Mouse (Mus musculus) liver, embryonic 16.5 days (tissue): ENCODE results near the gene Gm6377. TPM values are rescaled to one million over a fixed set of nuclear protein-coding genes. Genes with fewer than 3 reads are reported as not detected.

Source experiments
- ATAC-seq: fragments of 200-750 bp; cut with Nextera tagmentation; 2 replicates; pipeline ENCODE4 v1.8.0; 2017; ENCODE audit warnings: low read depth, mild to moderate bottlenecking, moderate number of reproducible peaks, moderate library complexity
- H3K27ac ChIP-seq: fragments of 300-500 bp; sonication (generic); 2 replicates; pipeline ENCODE4 v1.5.1; 2014; ENCODE audit warnings: mild to moderate bottlenecking, low read length
- H3K27me3 ChIP-seq: fragments of 300-500 bp; sonication (generic); 2 replicates; pipeline ENCODE4 v1.6.1; 2014; ENCODE audit warnings: low read depth, low read length, mixed read lengths; ENCODE audit not compliant: control insufficient read depth, insufficient read depth
- H3K36me3 ChIP-seq: fragments of 300-500 bp; sonication (generic); 2 replicates; pipeline ENCODE4 v1.6.1; 2014; ENCODE audit warnings: mild to moderate bottlenecking; ENCODE audit not compliant: control insufficient read depth, insufficient read depth
- H3K4me1 ChIP-seq: fragments of 300-500 bp; sonication (generic); 2 replicates; pipeline ENCODE4 v1.6.1; 2014; ENCODE audit warnings: low read depth, low read length, mixed read lengths; ENCODE audit not compliant: control insufficient read depth
- H3K4me2 ChIP-seq: fragments of 300-500 bp; sonication (generic); 2 replicates; pipeline ENCODE4 v1.6.1; 2014; ENCODE audit warnings: low read depth, low read length, mixed read lengths
- H3K4me3 ChIP-seq: fragments of 300-500 bp; sonication (generic); 2 replicates; pipeline ENCODE4 v1.5.1; 2014; ENCODE audit warnings: low read depth, mild to moderate bottlenecking, low read length
- H3K9ac ChIP-seq: fragments of 300-500 bp; sonication (generic); 2 replicates; pipeline ENCODE4 v1.6.1; 2014; ENCODE audit warnings: low read depth, low read length
- H3K9me3 ChIP-seq: fragments of 300-500 bp; sonication (generic); replicated peaks from 2 replicates; pipeline ENCODE4 v1.6.1; 2016; ENCODE audit warnings: low read length; ENCODE audit not compliant: control insufficient read depth
- WGBS: fragments of 180-500 bp; shearing (Covaris S2); extraction: QIAGEN DNeasy Blood & Tissue Kit; methylation state at CpG from one replicate; pipeline ENCODE4 v1.1.7; 2014; ENCODE audit not compliant: insufficient replicate concordance; 5-methylcytosine and 5-hydroxymethylcytosine counted together
- polyA plus RNA-seq: library from polyadenylated mRNA; unstranded; fragments of >200 nt; fragmentation: Nextera tagmentation; extraction: Ambion mirVana; gene quantifications from 2 replicates; pipeline ENCODE4 v1.2.1, GENCODE M21; 2015

Gene Gm6377
- polyA plus RNA-seq, 1 experiment from 2014 or later, result 0.28 TPM

DNA sequence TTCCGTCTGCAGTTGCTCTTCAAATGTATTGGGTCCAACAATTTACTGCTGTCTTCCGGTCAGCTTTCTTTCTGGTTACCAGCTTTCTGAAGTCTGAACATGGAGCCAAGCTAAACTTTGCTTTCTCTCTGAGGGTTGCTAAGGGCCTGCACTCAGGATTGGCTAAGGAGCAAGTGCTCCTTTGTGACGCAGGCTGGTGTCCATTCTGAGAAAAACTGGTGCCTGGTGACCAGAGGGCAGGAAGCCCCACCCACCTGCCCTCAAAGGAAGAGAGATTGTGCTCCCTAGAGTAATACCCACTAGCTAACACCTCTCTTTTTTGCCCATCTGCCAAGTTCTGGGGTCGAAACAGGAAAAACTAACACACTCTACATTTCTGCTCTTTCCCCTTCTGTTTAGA is 5.6 kb upstream of the Gm6377 start:
- no peaks in the 10 kb centered on the region for H3K27me3 ChIP-seq
- no peak overlapping the region for H3K9ac ChIP-seq
- no peak overlapping the region for H3K4me3 ChIP-seq
- WGBS, result 51% methylated on average over 4 of the region's 4 CpGs
- H3K9me3 ChIP-seq, result no peaks in the 10 kb centered on the region
- no peaks in the 10 kb centered on the region for H3K4me1 ChIP-seq
- no peaks in the 10 kb centered on the region for H3K36me3 ChIP-seq
- no peak overlapping the region for H3K4me2 ChIP-seq
- H3K27ac ChIP-seq, result no peak overlapping the region
- ATAC-seq, result peak; percentile 55; the same call in 1 of the 2 replicates

DNA sequence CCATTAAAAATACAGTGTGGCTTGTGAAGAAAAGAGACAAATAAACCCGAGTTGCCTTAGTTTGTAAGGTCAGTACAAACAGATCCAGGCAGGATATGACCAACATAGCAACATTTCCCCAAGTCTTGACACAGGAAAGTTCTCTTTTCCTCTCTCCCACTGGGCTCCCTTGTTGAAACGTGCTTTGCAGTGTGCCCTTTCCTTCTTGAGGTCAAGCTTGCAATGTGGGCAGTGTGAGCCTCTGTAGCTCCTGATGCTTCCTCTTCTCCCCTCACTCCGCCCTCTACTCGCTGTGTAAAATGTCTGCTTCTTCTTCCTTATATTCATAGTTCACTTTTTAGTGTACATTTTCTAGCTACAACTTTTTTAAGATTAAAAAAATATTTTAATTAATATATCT is 5.1 kb upstream of the Gm6377 start:
- no peaks in the 10 kb centered on the region for H3K4me1 ChIP-seq
- H3K27me3 ChIP-seq, result no peaks in the 10 kb centered on the region
- no peak overlapping the region for H3K4me3 ChIP-seq
- no peak overlapping the region for H3K9ac ChIP-seq
- H3K4me2 ChIP-seq, result no peak overlapping the region
- H3K27ac ChIP-seq, result no peak overlapping the region
- H3K9me3 ChIP-seq, result no peaks in the 10 kb centered on the region
- WGBS, result 27% methylated on average over 4 of the region's 4 CpGs
- H3K36me3 ChIP-seq, result no peaks in the 10 kb centered on the region
- peak; percentile 60; the same call in 1 of the 2 replicates for ATAC-seq

DNA sequence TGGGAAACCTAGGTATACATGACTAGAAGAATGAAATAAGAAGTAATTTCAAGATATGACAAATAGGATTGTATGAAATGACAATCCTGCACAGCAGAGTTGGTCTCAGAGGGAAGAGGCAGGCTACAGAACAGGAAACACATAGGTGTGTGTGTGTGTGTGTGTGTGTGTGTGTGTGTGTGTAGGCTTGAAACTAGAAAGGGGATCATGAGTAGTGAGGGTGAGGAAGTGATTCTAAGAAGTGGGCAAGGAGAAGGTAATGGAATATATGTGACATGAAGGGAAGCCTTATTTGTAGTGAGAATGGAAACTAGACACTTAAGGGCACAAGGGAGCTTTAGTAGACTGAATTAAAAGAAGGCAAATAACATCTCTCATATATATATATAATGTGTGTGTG is 11.3 kb downstream of the Gm6377 start:
- H3K4me2 ChIP-seq, result no peak overlapping the region

DNA sequence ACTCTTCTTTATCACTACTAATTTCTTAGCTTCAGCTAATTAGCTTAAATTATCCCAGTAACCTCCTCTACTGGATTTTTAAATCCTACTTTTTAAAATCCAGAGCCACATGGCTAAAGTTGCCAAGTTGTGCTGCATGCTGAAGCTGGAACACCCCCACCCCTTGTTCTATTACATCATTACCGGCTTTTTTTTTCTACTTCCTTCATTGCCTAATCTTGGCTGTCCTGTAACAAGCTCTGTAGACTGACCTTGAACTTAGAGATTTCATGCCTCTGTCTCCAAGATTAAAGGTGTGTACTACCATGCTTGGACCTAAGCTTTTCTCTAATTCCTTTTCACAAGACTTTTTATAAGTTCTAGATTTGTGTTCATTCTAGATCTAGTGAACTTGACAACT is 32.2 kb downstream of the Gm6377 start:
- H3K4me2 ChIP-seq, result no peak overlapping the region
- no peaks in the 10 kb centered on the region for H3K9me3 ChIP-seq
- no peaks in the 10 kb centered on the region for H3K27me3 ChIP-seq
- no peak overlapping the region for H3K27ac ChIP-seq
- no peaks in the 10 kb centered on the region for H3K4me1 ChIP-seq
- H3K4me3 ChIP-seq, result no peak overlapping the region
- no peak for ATAC-seq
- WGBS, result 65% methylated on average over 1 of the region's 1 CpGs
- no peak overlapping the region for H3K9ac ChIP-seq
- no peaks in the 10 kb centered on the region for H3K36me3 ChIP-seq

More for the DNA sequence above, 11.3 kb downstream of the Gm6377 start:
- no peaks in the 10 kb centered on the region for H3K36me3 ChIP-seq
- H3K4me3 ChIP-seq, result no peak overlapping the region
- no peaks in the 10 kb centered on the region for H3K4me1 ChIP-seq
- H3K9ac ChIP-seq, result no peak overlapping the region
- H3K9me3 ChIP-seq, result no peaks in the 10 kb centered on the region
- ATAC-seq, result no peak
- no peaks in the 10 kb centered on the region for H3K27me3 ChIP-seq
- H3K27ac ChIP-seq, result no peak overlapping the region

DNA sequence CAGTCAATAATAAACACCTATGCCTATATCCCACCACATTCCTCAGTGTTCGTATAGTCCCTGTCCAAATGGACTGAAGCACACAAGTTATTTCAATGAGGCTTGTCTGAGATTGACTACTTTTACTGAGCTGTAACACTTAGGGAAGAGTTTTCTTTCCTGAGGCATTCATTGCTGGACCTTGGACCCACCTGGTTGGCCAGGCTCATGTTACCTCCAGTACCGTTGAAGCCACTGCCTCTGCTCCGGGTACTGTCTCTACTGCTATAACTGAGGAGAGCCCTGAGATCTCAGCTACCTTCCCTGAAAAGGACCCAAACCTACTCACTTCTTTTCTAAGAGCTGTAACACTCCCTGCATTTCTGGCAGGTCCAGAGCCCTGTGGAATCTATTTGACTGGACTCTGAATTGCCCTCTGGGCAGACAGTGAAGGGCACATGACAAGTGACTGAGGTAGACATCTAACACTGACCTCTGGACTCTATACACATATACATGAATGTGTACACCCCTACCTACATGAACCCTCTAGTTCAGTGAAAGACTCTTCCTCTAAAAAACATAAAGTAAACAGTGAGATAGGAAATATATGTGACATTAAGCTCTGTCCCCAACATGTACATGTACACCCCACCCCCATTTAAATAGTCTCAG is 39.0 kb downstream of the Gm6377 start:
- no peaks in the 10 kb centered on the region for H3K9me3 ChIP-seq
- H3K27me3 ChIP-seq, result no peaks in the 10 kb centered on the region
- no peak overlapping the region for H3K4me3 ChIP-seq
- 60% methylated on average over 3 of the region's 3 CpGs for WGBS
- peak; percentile 50; the same call in 1 of the 2 replicates for ATAC-seq
- H3K4me2 ChIP-seq, result no peak overlapping the region
- no peaks in the 10 kb centered on the region for H3K4me1 ChIP-seq
- no peak overlapping the region for H3K9ac ChIP-seq
- H3K27ac ChIP-seq, result no peak overlapping the region
- H3K36me3 ChIP-seq, result no peaks in the 10 kb centered on the region

DNA sequence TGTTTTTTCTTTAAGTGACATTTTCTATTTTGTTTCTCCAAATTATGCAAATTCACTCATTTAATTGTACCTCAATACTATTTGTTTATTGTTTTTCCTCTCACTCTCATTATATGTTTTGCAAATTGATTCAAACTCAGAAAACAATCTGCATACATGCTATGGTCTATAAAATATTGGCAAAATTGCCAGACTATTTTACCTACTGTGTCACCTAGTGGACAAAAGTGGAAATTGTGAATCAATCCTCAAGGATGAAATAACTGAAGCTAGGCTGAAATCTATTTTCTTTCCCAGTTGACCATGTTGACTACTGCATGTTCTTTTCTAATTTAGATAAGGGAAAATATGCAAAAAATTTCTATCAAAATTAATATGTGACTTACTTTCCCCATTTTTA is 41.6 kb downstream of the Gm6377 start:
- Histone ChIP-seq H3K9me3 (no peaks in the 10 kb centered on the region), H3K4me2 (no peak overlapping the region), H3K4me1 (no peaks in the 10 kb centered on the region), H3K9ac (no peak overlapping the region), H3K4me3 (no peak overlapping the region), H3K27ac (no peak overlapping the region), H3K36me3 (no peaks in the 10 kb centered on the region), H3K27me3 (no peaks in the 10 kb centered on the region)
- ATAC-seq, result no peak

Other genes with a start within 250 kb of the Gm6377 start
- gene Hmgn5, start 183.4 kb upstream of the Gm6377 start, polyA plus RNA-seq, result 11.3 and 15.2 TPM in 2 replicates
- 55.0 and 55.1 TPM in 2 replicates for gene Sh3bgrl, start 101.4 kb upstream of the Gm6377 start, polyA plus RNA-seq